In genomic region chr3:69542962-69543361, GRCm38 (mm10) we compare ENCODE assay signal across 10 mouse cellular contexts. TPM values are rescaled to one million over a fixed set of nuclear protein-coding genes. Genes with fewer than 3 reads are reported as not detected.
A peak's percentile ranks its signal among the peaks of the same experiment; 100 is the strongest.
DNase-seq lines count a peak whose midpoint lies in the region; ATAC-seq and TF ChIP-seq lines count a peak whose summit lies in the region.
"Had no signal": no experiment of that assay in that cellular context is flagged by ENCODE, and none has a peak within 500 bp of the region (broad histone marks: within the 10 kb centered on the region; RNA-seq: fewer than 3 reads in every experiment).

No protein-coding gene starts in this region.

- H3K4me3 ChIP-seq in neural tube, embryonic 13.5 days, result no peak overlapping the region
- H3K4me3 ChIP-seq in kidney, adult 2 months (ENCODE audit: insufficient read depth, low read depth, low read length), result no peak overlapping the region
- H3K4me3 ChIP-seq: erythroblast, embryonic 14.5 days had no signal

- peak; percentile 49; the same call in 1 of the 2 replicates for ATAC-seq in neural tube, embryonic 13.5 days (ENCODE audit: low read depth)

- H3K9me3 ChIP-seq in neural tube, embryonic 13.5 days, result no peaks in the 10 kb centered on the region

- no peaks in the 10 kb centered on the region for H3K36me3 ChIP-seq in neural tube, embryonic 13.5 days
- no peaks in the 10 kb centered on the region for H3K36me3 ChIP-seq in kidney, adult 2 months (ENCODE audit: control insufficient read depth, insufficient read depth, low read length)

- no peak for TF ChIP-seq POLR2A in kidney, adult 2 months (IDR thresholded peaks at IDR 0.05; ENCODE audit: low read depth, low read length)

- H3K27me3 ChIP-seq in neural tube, embryonic 13.5 days, result peaks cover 4% of the 10 kb centered on the region
- no peaks in the 10 kb centered on the region for H3K27me3 ChIP-seq in kidney, adult 2 months (replicated peaks; ENCODE audit: control insufficient read depth, insufficient read depth, low read length)

- H3K4me2 ChIP-seq in neural tube, embryonic 13.5 days, result no peak overlapping the region

- no peak overlapping the region for H3K9ac ChIP-seq in neural tube, embryonic 13.5 days

- peak overlapping the region; percentile 34; the same call in 1 of the 2 replicates for H3K27ac ChIP-seq in neural tube, embryonic 13.5 days (replicated peaks)
- H3K27ac ChIP-seq in kidney, adult 2 months (ENCODE audit: insufficient read depth, low read depth, low read length), result no peak overlapping the region

- 43% methylated on average over 8 of the region's 8 CpGs for WGBS in neural tube, embryonic 13.5 days
- WGBS in kidney, adult 2 months, result 84% methylated on average over 8 of the region's 8 CpGs

- no peak for TF ChIP-seq CTCF in kidney, adult 2 months (conservative IDR thresholded peaks at IDR 0.05; ENCODE audit: insufficient read depth, insufficient read length, low read depth, low read length)

- peaks cover 19% of the 10 kb centered on the region for H3K4me1 ChIP-seq in neural tube, embryonic 13.5 days (replicated peaks)
- H3K4me1 ChIP-seq in kidney, adult 2 months (ENCODE audit: control insufficient read depth, insufficient read depth, low read length), result no peaks in the 10 kb centered on the region

- peak; percentile 28 for DNase-seq in adrenal gland, adult 8-10 months
- DNase-seq in adrenal gland, postnatal 4 days (ENCODE audit: low spot score in 2 of 2), result no peak
- DNase-seq in retina, postnatal 1 day, result peak; percentile 91
- no peak for DNase-seq in retina, embryonic 14.5 days (ENCODE audit: low spot score)
- DNase-seq in layer of hippocampus, adult 8-10 months (ENCODE audit: low spot score in 2 of 2), result peak; percentile 74 to 80
- no peak for DNase-seq in embryo, embryonic 10.5 days (ENCODE audit: low spot score)
- DNase-seq in kidney, adult 2 months, result no peak
- DNase-seq: thymus, postnatal 25 days had no signal

RNA-seq across cellular contexts. Expression of gene B3galnt1, which starts 55.8 kb away (rescaled TPM):
- total RNA-seq in adrenal gland, adult 8-10 months (2022), result 10 to 100 TPM; 14.2 to 20.9 (median 14.5) TPM
- total RNA-seq in adrenal gland, postnatal 4 days (2021), result 10 to 100 TPM; 25.9 to 28.9 TPM
- total RNA-seq in layer of hippocampus, adult 8-10 months (2022), result 10 to 100 TPM; 41.6 to 44.5 (median 42.1) TPM
- polyA plus RNA-seq in neural tube, embryonic 13.5 days (2015; fragmentation: Nextera tagmentation; extraction: Ambion mirVana), result 76.0 and 82.6 TPM in 2 replicates
- 25.7 and 28.3 TPM in 2 replicates for polyA plus RNA-seq in kidney, adult 2 months (2012; rRNA removed)
- polyA plus RNA-seq: erythroblast, embryonic 14.5 days had no signal

Comparison
In these comparisons a context has a peak if more than half of its experiments do, and no peak if none do; other contexts are left out.
1. DNase-seq: peak in adrenal gland, adult 8-10 months (single experiment), retina, postnatal 1 day (single experiment) and layer of hippocampus, adult 8-10 months (2 of 2); none in adrenal gland, postnatal 4 days (0 of 2), retina, embryonic 14.5 days (single experiment), embryo, embryonic 10.5 days (single experiment) and kidney, adult 2 months (single experiment).